Mouse (Mus musculus): ENCODE data around the gene Pgpep1l. TPM values are rescaled to one million over a fixed set of nuclear protein-coding genes. Genes with fewer than 3 reads are reported as not detected.

Gene Pgpep1l
- polyA plus RNA-seq, 1 experiment from 2014 or later, result not detected

DNA sequence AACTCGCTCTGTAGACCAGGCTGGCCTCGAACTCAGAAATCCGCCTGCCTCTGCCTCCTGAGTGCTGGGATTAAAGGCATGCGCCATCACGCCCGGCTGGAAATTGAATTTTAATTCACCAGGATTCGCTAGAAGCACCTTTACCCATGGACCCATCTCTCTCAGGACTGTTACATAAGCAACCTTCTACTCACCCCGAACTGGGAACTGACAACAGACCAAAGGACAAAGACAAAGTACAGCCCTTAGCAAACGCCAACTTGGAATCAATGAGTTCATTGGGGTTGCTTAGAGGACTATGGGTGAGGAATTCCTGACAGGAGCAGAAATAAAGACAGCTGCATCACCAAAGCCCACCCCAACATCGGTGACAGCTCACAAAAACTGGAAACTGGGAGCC lies 8.6 kb upstream of the Pgpep1l start:
- no peaks in the 10 kb centered on the region for H3K27me3 ChIP-seq (ENCODE audit: control insufficient read depth, insufficient read depth, low read length)
- H3K27ac ChIP-seq (ENCODE audit: low read depth, low read length), result no peak overlapping the region
- H3K4me1 ChIP-seq (ENCODE audit: control insufficient read depth, insufficient read depth, low read length), result peaks cover 16% of the 10 kb centered on the region
- 90% methylated on average over 10 of the region's 10 CpGs for WGBS
- H3K9me3 ChIP-seq (ENCODE audit: control insufficient read depth, low read length), result no peaks in the 10 kb centered on the region
- H3K4me2 ChIP-seq (replicated peaks; ENCODE audit: low read depth, low read length), result no peak overlapping the region
- H3K36me3 ChIP-seq (ENCODE audit: control insufficient read depth, insufficient read depth, low read length), result no peaks in the 10 kb centered on the region
- H3K4me3 ChIP-seq (ENCODE audit: low read length), result no peak overlapping the region
- no peak overlapping the region for H3K9ac ChIP-seq (ENCODE audit: low read depth, low read length)
- ATAC-seq (ENCODE audit: low FRiP score, low TSS enrichment), result no peak

DNA sequence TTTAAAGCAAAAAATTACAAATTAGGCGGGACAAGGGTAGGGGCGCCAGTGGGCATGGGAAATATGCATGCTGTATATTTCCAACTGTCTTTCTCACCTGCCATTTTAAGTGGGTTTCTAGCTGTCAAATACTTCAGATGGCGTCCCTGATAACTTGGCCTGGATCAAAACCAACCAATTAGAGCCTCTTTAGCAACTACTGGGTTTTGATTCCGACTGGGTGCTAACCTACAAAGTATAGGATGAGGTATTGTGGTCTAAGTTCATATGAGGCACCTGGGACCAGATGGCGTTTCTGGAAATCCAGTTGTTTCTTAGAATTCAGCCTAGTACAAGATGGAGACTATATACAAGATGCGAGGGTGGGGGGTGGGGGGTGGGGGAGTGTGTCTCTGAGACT lies 7.8 kb upstream of the Pgpep1l start:
- 96% methylated on average over 6 of the region's 6 CpGs for WGBS
- no peak for ATAC-seq (ENCODE audit: low FRiP score, low TSS enrichment)
- H3K27ac ChIP-seq (ENCODE audit: low read depth, low read length), result no peak overlapping the region
- H3K4me3 ChIP-seq (ENCODE audit: low read length), result no peak overlapping the region
- H3K4me2 ChIP-seq (replicated peaks; ENCODE audit: low read depth, low read length), result no peak overlapping the region
- no peaks in the 10 kb centered on the region for H3K36me3 ChIP-seq (ENCODE audit: control insufficient read depth, insufficient read depth, low read length)
- no peak overlapping the region for H3K9ac ChIP-seq (ENCODE audit: low read depth, low read length)
- H3K27me3 ChIP-seq (ENCODE audit: control insufficient read depth, insufficient read depth, low read length), result no peaks in the 10 kb centered on the region
- H3K9me3 ChIP-seq (ENCODE audit: control insufficient read depth, low read length), result no peaks in the 10 kb centered on the region
- peaks cover 12% of the 10 kb centered on the region for H3K4me1 ChIP-seq (ENCODE audit: control insufficient read depth, insufficient read depth, low read length)

GRCm38 (mm10) chr7:68270551-68270950 lies 6.5 kb upstream of the Pgpep1l start:
- no peak for ATAC-seq (ENCODE audit: low FRiP score, low TSS enrichment)
- Histone ChIP-seq H3K27ac (ENCODE audit: low read depth, low read length) (no peak overlapping the region), H3K27me3 (ENCODE audit: control insufficient read depth, insufficient read depth, low read length) (no peaks in the 10 kb centered on the region), H3K4me1 (ENCODE audit: control insufficient read depth, insufficient read depth, low read length) (0 out of 2 replicates have a peak, but pooled peaks cover 6% of the 10 kb centered on the region), H3K9ac (ENCODE audit: low read depth, low read length) (no peak overlapping the region), H3K4me3 (ENCODE audit: low read length) (no peak overlapping the region), H3K36me3 (ENCODE audit: control insufficient read depth, insufficient read depth, low read length) (no peaks in the 10 kb centered on the region), H3K4me2 (replicated peaks; ENCODE audit: low read depth, low read length) (no peak overlapping the region), H3K9me3 (ENCODE audit: control insufficient read depth, low read length) (no peaks in the 10 kb centered on the region)
- WGBS, result 62% methylated on average over 4 of the region's 4 CpGs

DNA sequence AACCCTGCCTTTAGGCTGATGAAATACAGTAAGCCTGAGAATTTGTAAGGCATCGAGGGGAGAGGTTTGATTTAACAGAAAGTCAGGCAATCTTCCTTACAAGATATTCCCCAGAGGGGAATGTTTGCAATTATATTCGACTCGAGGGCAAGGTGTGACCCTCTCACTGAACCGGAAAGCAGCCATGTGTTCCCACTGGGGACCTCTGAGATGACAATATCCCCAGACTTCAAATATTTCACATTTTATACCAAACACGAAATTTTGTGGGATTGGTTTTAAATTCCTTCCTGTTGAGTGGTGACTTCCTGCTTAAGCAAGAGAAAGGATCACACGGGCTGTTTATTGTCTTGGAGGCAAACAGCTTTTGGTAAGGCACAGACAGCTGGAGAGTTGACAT lies 2.7 kb upstream of the Pgpep1l start:
- WGBS, result 10% methylated on average over 6 of the region's 6 CpGs
- H3K4me2 ChIP-seq (replicated peaks; ENCODE audit: low read depth, low read length), result no peak overlapping the region
- H3K27ac ChIP-seq (ENCODE audit: low read depth, low read length), result 0 out of 2 replicates have a peak overlapping the region, but pooled peaks have one; percentile 17
- H3K4me3 ChIP-seq (ENCODE audit: low read length), result no peak overlapping the region
- H3K4me1 ChIP-seq (ENCODE audit: control insufficient read depth, insufficient read depth, low read length), result peaks cover 26% of the 10 kb centered on the region
- no peaks in the 10 kb centered on the region for H3K27me3 ChIP-seq (ENCODE audit: control insufficient read depth, insufficient read depth, low read length)
- ATAC-seq (ENCODE audit: low FRiP score, low TSS enrichment), result no peak
- H3K9me3 ChIP-seq (ENCODE audit: control insufficient read depth, low read length), result no peaks in the 10 kb centered on the region
- no peak overlapping the region for H3K9ac ChIP-seq (ENCODE audit: low read depth, low read length)
- no peaks in the 10 kb centered on the region for H3K36me3 ChIP-seq (ENCODE audit: control insufficient read depth, insufficient read depth, low read length)

- no peak for ATAC-seq (ENCODE audit: low FRiP score, low TSS enrichment)
These were observed 1.4 kb upstream of the Pgpep1l start for GRCm38 (mm10) chr7:68265391-68265790.

GRCm38 (mm10) chr7:68264531-68264930 lies 498 bp upstream of the Pgpep1l start:
- Histone ChIP-seq H3K27ac (ENCODE audit: low read depth, low read length) (no peak overlapping the region), H3K9ac (ENCODE audit: low read depth, low read length) (no peak overlapping the region), H3K27me3 (ENCODE audit: control insufficient read depth, insufficient read depth, low read length) (no peaks in the 10 kb centered on the region), H3K9me3 (ENCODE audit: control insufficient read depth, low read length) (no peaks in the 10 kb centered on the region), H3K4me3 (ENCODE audit: low read length) (peak overlapping the region; percentile 27), H3K4me1 (ENCODE audit: control insufficient read depth, insufficient read depth, low read length) (peaks cover 26% of the 10 kb centered on the region), H3K36me3 (ENCODE audit: control insufficient read depth, insufficient read depth, low read length) (no peaks in the 10 kb centered on the region), H3K4me2 (replicated peaks; ENCODE audit: low read depth, low read length) (peak overlapping the region; percentile 68)
- WGBS, result 4% methylated on average over 14 of the region's 14 CpGs
- ATAC-seq (ENCODE audit: low FRiP score, low TSS enrichment), result peak; percentile 51

More at GRCm38 (mm10) chr7:68265391-68265790, 1.4 kb upstream of the Pgpep1l start:
- Histone ChIP-seq H3K4me3 (ENCODE audit: low read length) (no peak overlapping the region), H3K27me3 (ENCODE audit: control insufficient read depth, insufficient read depth, low read length) (no peaks in the 10 kb centered on the region), H3K36me3 (ENCODE audit: control insufficient read depth, insufficient read depth, low read length) (no peaks in the 10 kb centered on the region), H3K27ac (ENCODE audit: low read depth, low read length) (no peak overlapping the region), H3K9ac (ENCODE audit: low read depth, low read length) (no peak overlapping the region), H3K4me2 (replicated peaks; ENCODE audit: low read depth, low read length) (no peak overlapping the region), H3K4me1 (ENCODE audit: control insufficient read depth, insufficient read depth, low read length) (peaks cover 26% of the 10 kb centered on the region), H3K9me3 (ENCODE audit: control insufficient read depth, low read length) (no peaks in the 10 kb centered on the region)
- WGBS, result 14% methylated on average over 7 of the region's 7 CpGs

DNA sequence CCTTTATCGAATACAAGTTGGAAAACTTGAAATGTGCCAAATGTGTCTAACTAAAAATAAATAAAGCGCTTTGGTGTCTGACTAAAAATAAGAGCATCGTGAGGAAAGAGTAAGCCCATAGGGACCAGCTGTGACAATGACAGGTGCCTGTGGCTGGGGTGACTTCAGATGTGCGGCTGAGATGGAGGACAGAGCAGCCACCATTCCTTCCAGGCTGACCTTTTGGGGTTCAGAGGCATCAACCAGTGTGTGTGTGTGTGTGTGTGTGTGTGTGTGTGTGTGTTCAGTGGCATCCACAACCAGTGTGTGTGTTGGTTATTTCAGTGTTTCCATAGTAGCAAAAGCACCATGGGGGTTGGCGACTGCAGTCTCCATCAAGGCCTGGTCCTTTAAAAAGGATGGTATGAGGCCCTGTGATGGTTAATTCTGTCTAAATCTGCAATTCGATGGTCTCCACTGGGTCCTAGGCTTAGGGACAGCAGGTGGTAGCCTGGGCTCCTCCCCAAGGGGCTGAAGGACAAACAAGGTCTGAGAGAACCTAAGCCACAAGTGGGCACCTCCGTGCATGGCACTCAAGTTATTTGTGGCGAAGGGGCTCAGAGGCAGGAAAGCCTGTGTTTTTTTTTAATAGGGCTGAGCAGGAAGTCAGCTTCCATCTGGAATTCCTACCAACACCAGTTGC lies 546 bp downstream of the Pgpep1l start:
- Histone ChIP-seq H3K4me3 (ENCODE audit: low read length) (peak overlapping the region; percentile 27), H3K27me3 (ENCODE audit: control insufficient read depth, insufficient read depth, low read length) (no peaks in the 10 kb centered on the region), H3K27ac (ENCODE audit: low read depth, low read length) (no peak overlapping the region; the same call in 1 of the 2 replicates), H3K4me1 (ENCODE audit: control insufficient read depth, insufficient read depth, low read length) (peaks cover 26% of the 10 kb centered on the region), H3K36me3 (ENCODE audit: control insufficient read depth, insufficient read depth, low read length) (no peaks in the 10 kb centered on the region), H3K9me3 (ENCODE audit: control insufficient read depth, low read length) (no peaks in the 10 kb centered on the region), H3K4me2 (replicated peaks; ENCODE audit: low read depth, low read length) (peak overlapping the region; percentile 68), H3K9ac (ENCODE audit: low read depth, low read length) (no peak overlapping the region)
- WGBS, result 48% methylated on average over 8 of the region's 8 CpGs
- ATAC-seq (ENCODE audit: low FRiP score, low TSS enrichment), result peak; percentile 18; the same call in 1 of the 2 replicates

- Histone ChIP-seq H3K9ac (ENCODE audit: low read depth, low read length) (no peak overlapping the region), H3K4me1 (ENCODE audit: control insufficient read depth, insufficient read depth, low read length) (peaks cover 26% of the 10 kb centered on the region), H3K9me3 (ENCODE audit: control insufficient read depth, low read length) (no peaks in the 10 kb centered on the region), H3K4me2 (replicated peaks; ENCODE audit: low read depth, low read length) (no peak overlapping the region), H3K4me3 (ENCODE audit: low read length) (no peak overlapping the region), H3K27me3 (ENCODE audit: control insufficient read depth, insufficient read depth, low read length) (no peaks in the 10 kb centered on the region), H3K36me3 (ENCODE audit: control insufficient read depth, insufficient read depth, low read length) (no peaks in the 10 kb centered on the region), H3K27ac (ENCODE audit: low read depth, low read length) (peak overlapping the region; percentile 30; the same call in 1 of the 2 replicates)
- WGBS, result 10% methylated on average over 8 of the region's 8 CpGs
- no peak for ATAC-seq (ENCODE audit: low FRiP score, low TSS enrichment)
These were observed 1.3 kb downstream of the Pgpep1l start for GRCm38 (mm10) chr7:68262612-68263200.

GRCm38 (mm10) chr7:68259523-68260081 lies 4.4 kb downstream of the Pgpep1l start:
- 76% methylated on average over 6 of the region's 6 CpGs for WGBS
- H3K9me3 ChIP-seq (ENCODE audit: control insufficient read depth, low read length), result no peaks in the 10 kb centered on the region
- no peak overlapping the region for H3K4me3 ChIP-seq (ENCODE audit: low read length)
- H3K27me3 ChIP-seq (ENCODE audit: control insufficient read depth, insufficient read depth, low read length), result no peaks in the 10 kb centered on the region
- H3K4me2 ChIP-seq (replicated peaks; ENCODE audit: low read depth, low read length), result no peak overlapping the region
- H3K9ac ChIP-seq (ENCODE audit: low read depth, low read length), result no peak overlapping the region
- ATAC-seq (ENCODE audit: low FRiP score, low TSS enrichment), result no peak
- peaks cover 19% of the 10 kb centered on the region for H3K4me1 ChIP-seq (ENCODE audit: control insufficient read depth, insufficient read depth, low read length)
- H3K36me3 ChIP-seq (ENCODE audit: control insufficient read depth, insufficient read depth, low read length), result no peaks in the 10 kb centered on the region
- H3K27ac ChIP-seq (ENCODE audit: low read depth, low read length), result no peak overlapping the region

All from kidney, embryonic 14.5 days (tissue).